Mouse (Mus musculus): ENCODE results near the gene Slc9a1. TPM values are rescaled to one million over a fixed set of nuclear protein-coding genes. Genes with fewer than 3 reads are reported as not detected.

Gene Slc9a1
- total RNA-seq, 2 experiments from 2014 or later, result 8.0 to 9.1 TPM

- no peak for DNase-seq
Measured at GRCm38 (mm10) chr4:133403611-133404228, 34.2 kb downstream of the Slc9a1 start.

GRCm38 (mm10) chr4:133404256-133404655 is 34.8 kb downstream of the Slc9a1 start:
- no peak for DNase-seq

DNA sequence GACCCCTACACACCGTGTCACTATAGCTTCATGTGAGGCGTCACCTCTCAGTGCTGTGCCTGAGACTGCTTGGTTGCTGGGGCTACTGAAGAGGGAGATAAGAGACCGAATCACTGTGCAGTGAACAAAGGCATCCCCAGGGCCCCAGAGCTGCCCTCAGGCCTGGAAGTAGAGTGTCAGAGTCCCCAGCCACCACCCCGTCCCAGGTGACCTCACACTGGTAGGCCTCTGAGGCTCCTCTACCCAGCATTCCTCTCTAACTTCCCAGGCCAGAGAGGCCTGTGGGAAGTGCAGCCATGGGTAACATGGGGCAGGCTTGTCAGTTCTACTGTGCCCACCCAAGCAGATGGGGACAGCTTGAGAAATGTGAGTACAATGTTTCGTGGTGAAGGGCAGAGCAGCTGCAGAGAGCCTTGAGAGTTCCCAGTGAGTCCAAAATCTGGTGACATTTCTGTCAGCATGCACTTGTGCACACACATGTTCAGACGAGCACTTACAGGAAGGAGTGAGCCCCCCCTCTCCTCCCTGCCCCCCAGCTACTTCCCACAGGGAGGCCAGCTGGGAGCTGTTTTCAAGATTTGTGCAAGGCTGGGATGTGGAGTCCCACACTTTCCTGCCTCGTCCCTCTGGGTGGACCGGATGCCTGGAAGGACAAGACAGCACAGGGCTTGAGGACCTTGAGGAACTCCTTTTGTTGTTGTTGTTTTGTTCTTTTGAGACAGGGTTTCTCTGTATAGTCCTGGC is 37.0 kb downstream of the Slc9a1 start:
- no peak for DNase-seq

GRCm38 (mm10) chr4:133407114-133407787 is 37.7 kb downstream of the Slc9a1 start:
- DNase-seq, result no peak

DNA sequence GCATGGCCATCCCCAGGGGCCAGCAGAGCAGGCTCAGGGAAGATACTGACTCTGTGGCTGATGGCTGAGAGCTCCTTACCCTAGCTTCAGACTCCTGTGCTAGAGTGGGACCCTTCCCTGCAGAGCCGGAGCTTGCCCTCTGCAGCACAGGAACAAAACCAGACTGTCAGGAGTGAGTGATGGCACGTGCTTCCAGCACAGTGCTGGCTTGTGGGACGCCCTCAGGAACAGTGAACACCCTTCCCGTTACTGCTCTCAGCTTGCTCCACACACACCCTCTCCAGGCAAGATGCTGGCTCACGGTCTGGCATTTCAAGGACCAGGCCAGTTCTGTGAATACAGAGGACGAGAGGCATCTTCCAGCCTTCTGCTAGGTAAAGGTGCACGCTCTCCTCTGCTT is 38.5 kb downstream of the Slc9a1 start:
- DNase-seq, result no peak

DNA sequence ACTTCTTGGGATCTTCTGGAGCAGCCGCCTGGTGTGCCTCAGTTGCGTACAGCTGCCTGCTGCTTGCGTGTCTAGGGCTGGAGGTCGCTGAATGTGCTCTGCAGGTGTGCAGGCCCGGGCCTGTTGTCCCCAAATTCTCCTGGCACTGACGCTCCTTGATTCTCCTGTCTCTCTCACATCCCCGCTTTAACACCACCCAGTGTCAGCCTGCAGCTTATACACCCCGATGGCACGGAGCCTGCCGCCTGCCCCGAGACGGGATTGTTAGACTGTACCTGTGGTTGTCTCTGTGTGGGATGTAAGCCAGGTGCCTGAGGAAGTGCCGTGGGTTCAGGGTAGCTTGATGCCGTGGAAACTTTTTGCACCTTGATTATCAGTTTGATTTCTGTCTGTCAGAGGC is 41.5 kb downstream of the Slc9a1 start:
- DNase-seq, result no peak

- DNase-seq, result no peak
Measured at GRCm38 (mm10) chr4:133412096-133412495, 42.6 kb downstream of the Slc9a1 start.

DNA sequence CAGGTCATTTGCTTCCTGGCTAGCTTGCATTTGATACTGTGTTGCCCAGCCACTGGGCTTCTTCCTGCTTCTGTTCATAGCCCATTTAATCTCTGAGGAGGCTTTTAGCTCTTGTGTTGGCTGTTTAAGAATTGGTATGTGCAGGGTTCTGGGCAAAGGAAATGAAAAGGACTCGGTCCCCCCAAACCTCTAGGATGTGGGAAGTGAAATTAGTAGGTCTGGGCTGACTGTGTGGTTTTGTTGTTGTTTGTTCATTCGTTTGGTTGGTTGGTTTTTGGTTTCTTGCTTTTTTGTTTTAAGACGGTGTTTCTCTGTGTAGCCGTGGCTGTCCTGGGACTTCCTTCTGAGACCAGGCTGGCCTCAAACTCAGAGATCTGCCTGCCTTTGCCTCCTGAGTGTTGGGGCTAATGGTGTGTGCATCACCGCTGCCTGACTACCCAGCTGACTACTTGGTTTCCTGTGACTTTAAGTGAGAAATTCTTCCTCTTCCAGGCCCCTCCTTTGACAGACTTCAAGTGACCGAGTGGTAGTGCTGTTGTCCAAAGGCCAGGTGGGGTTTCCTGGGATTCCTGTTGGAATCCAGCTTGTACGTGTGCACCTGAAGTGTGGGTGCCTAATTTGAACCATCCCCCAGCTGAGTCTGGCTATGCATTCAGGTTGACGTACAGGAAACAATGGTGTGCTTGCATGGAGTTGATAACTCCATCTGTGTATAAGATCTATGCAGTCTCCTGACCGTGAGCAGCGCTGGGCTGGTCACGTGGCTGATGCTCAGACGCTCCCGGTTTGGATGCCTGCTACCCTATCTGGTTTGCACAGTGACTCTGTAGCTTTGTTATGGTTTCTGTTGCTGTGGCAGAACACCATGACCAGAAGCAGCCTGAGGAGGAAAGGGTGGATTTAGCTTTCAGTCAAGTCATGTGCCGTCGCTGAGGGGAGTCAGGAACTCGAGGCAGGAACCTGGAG is 43.4 kb downstream of the Slc9a1 start:
- DNase-seq, result no peak

DNA sequence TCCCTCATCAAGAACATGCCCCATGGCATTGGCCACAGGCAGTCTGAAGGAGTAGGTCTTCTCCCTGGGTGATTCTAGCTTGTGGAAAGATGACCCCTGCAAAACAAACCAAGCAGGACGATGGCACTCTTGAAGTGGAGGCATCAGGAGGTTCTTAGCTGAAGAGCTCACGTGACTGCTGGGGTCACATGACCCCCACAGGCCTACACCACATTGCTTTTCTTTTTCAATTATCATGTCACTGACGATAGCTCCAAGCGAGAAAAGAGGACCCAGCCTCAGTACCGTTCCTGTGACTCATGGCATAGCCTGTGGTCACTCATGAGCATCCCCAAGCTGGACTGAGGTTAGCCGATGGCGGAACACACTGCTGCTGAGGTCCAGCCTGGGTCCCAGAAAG is 44.1 kb downstream of the Slc9a1 start:
- DNase-seq, result no peak

DNA sequence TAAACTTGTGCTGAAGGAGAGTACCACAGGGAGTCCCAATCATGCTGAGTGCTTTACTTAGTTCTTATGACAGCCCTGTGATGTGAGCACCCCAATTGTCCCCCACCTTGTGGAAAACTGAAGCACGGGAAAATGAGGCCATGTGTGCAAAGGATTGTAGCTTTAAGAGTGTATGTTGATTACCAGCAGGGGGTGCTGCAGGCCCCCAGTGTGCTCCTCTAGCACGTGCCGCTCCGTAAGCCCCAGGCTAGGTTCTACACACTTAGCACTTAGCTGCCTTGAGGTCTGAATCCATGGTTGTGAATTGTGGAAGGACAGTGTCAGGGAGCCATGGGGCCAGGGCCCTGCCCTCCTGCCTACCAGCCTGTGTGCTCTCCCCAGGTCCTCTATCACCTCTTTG is 45.4 kb downstream of the Slc9a1 start:
- no peak for DNase-seq

GRCm38 (mm10) chr4:133419312-133420004 is 50.0 kb downstream of the Slc9a1 start:
- DNase-seq, result peak; percentile 46

- no peak for DNase-seq
Measured at GRCm38 (mm10) chr4:133421989-133422388, 52.5 kb downstream of the Slc9a1 start.

DNA sequence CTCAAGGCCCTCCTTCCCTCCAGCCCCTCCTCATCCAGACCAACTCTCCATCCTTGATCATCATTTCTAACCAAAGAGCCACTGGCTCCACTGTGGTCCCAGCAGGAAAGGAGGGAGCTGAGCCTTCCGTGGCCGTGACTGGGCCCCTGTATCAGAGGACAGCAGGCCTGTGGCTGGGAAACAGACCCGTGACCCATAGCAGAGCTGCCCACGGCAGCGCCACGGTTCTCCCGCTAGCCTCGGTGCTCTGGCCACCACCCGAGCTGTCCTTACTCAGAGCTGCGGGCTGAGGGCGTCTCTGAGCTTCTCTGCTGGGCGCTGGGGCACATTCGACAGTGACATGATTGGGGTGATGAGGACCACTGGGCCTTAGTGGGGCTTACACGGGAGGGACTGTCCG is 53.1 kb downstream of the Slc9a1 start:
- DNase-seq, result no peak

- no peak for DNase-seq
Measured at GRCm38 (mm10) chr4:133423108-133423507, 53.6 kb downstream of the Slc9a1 start.

GRCm38 (mm10) chr4:133423691-133424090 is 54.2 kb downstream of the Slc9a1 start:
- DNase-seq, result no peak

DNA sequence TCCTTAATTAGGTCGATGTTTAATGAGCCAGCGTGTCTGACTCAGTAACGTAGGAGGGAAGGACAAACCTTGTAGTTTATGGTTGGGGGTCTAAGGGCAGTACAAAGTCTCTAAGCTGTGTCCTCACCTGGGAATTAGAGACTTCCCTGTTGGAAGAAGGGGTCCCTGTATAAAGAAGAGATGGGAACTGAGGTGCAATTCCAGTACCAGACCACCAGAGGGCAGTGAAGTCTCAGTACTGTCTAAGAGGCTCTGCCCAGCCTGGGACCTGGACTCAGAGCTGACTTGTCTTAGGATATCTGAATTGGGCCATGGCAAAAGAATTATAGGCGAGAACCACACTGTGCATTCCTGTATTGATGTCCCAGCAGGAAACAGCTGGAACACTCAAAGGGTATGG is 54.6 kb downstream of the Slc9a1 start:
- peak; percentile 45 for DNase-seq

DNA sequence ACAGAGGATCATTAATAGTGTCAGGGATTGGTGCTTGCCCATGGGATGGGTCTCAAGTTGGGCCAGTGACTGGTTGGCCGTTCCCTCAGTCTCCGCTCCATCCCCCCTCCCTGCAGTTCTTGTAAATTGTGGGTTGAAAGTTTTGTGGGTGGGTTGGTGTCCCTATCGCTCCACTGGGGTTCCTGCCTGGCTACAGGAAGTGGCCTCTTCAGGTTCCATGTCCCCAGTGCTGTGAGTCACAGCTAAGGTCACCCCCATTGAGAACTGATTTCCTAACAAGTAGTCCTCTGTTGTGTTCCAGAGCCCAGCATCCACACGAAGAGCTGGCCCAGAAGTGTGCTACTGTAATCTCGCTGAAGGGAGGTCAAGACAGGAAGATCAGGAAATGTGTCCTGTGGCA is 56.6 kb downstream of the Slc9a1 start:
- DNase-seq, result no peak

DNA sequence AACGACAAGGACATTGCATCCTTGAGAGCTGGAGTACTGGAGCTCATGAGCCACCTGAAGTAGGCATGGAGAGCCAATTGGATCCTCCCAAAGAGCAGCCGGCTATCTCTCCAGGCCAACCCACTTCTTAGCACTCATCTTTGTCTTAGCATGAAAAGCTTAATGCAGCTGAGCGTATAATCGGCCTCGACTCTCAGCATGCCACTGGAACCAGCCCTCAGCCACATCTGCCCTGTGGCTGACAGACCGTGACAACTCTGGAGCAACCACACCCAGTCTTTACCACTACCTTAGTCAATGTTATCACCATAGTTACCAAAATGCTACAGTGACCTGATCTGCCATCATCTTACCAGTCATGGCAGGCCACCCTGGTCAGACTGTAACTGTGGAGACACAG is 62.0 kb downstream of the Slc9a1 start:
- no peak for DNase-seq

DNA sequence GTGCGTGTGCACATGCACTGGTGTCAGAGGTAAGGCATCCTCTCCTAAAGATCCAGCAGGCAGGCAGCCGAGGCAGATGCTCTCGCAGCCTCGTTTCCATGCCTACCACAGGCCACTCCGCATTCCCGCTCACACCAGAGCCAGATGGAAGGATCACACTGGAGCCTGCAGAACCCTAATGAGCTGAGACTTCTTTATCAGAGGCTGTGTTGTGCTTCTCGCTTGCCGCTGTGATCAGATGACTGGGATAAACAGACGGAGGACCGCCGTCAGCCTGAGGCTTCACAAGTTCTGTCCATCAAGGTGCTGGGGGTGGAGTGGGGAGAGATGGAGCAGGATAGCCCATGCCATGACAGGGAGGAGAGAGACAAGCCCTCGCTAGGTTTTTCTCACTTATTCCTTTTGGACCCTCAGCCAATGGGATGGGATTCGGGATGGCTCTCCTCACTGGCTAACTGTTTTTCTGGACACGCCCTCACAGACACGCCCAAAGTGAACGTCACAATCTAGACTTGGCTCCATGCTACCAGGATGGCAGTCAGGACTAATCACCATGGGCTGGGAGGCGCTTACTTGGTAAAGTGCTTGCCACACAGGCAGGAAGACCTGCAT is 63.2 kb downstream of the Slc9a1 start:
- no peak for DNase-seq

- DNase-seq, result no peak
Measured at GRCm38 (mm10) chr4:133435921-133436320, 66.4 kb downstream of the Slc9a1 start.

Measured in gastrocnemius, postnatal 25 days (tissue).